Mouse (Mus musculus) large intestine, adult 2 months (tissue): Measurements from ENCODE around the gene E130114P18Rik. TPM values are rescaled to one million over a fixed set of nuclear protein-coding genes. Genes with fewer than 3 reads are reported as not detected.

Experiments used
- polyA plus RNA-seq: library from polyadenylated mRNA; depleted of rRNA; stranded (reverse); fragments of >200 nt; gene quantifications from 2 replicates; pipeline ENCODE4 v1.2.3, GENCODE M21; 2012; rRNA removed

The E130114P18Rik gene
- polyA plus RNA-seq, 1 experiment: not detected

Other genes starting within 250 kb of the E130114P18Rik start
- gene Nfia, start 5.3 kb downstream of the E130114P18Rik start, polyA plus RNA-seq: 10.3 and 24.5 TPM in 2 replicates